Mouse (Mus musculus): Measurements from ENCODE around the gene Bricd5. TPM values are rescaled to one million over a fixed set of nuclear protein-coding genes. Genes with fewer than 3 reads are reported as not detected.
A peak's percentile ranks its signal among the peaks of the same experiment; 100 is the strongest.

Bricd5 gene
- total RNA-seq, 2 experiments from 2014 or later: 0.35 TPM; not detected in 1

DNA sequence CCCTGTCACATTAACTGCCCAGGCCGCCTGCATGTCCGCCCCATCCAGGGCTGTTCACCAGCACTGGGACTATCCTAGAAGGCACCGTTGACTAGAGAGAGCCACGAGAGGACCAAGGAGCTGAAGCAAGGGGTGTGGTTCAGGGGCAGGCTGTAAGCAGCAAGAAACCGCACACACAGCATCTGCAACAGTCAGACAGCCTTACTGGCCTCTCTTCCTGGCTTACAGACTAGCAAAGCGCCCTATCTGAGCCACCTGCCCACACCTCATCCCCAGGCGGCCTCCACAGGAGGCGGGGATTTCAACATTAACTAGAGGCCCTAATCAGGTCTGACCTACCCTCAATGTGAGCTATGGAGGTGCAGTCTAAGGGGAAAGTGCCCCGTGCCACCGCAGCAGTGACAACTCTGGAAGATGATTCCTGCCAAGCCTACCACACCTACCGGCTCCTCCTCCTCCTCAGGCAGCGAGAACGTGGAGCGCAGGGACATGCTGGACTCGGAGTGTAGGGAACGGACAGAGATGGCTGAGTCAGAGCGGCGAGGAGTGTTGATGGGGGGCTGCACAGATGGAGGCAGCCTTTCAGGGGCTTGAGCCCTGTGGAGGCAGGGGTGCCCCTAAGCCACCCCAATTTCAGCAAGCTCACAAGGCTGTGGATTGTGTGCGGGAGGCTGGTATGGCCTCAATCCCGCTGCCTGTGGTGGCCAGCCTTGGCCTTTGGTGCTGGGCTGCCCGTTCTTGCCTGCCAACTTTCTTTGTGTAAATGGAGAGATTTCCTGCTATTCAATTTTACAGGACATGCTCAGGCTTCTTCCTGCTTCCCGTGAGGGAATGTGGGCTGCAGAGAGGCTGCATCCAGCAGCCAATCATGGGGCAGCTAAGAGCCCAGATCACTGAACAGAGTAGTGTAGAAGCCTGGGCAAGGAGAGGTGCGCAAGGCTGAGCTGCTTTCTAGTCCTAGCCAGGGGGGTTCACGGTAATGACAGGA is 40.9 kb downstream of the Bricd5 start:
- ATAC-seq (replicated peaks; ENCODE audit: poor library complexity): 0 out of 2 replicates have a peak, but pooled peaks have one; percentile 4

- ATAC-seq (replicated peaks; ENCODE audit: poor library complexity): no peak
These were observed 46.8 kb downstream of the Bricd5 start for GRCm38 (mm10) chr17:24520450-24520849.

GRCm38 (mm10) chr17:24524734-24525133 is 51.0 kb downstream of the Bricd5 start:
- ATAC-seq (replicated peaks; ENCODE audit: poor library complexity): no peak

Other genes with a start within 250 kb of the Bricd5 start
- 21.2 and 22.7 TPM in 2 replicates for gene Ccnf, start 222.4 kb upstream of the Bricd5 start, total RNA-seq (2015)
- gene Ccnf, start 222.4 kb upstream of the Bricd5 start, total RNA-seq (2017): 27.4 and 40.3 TPM in 2 replicates
- gene Abca17, start 122.8 kb upstream of the Bricd5 start, total RNA-seq (2015): 0.24 TPM in 1 of 2 replicates, not detected in the other
- gene Abca17, start 122.8 kb upstream of the Bricd5 start, total RNA-seq (2017): 0.03 TPM in 1 of 2 replicates, not detected in the other
- 18.6 and 20.4 TPM in 2 replicates for gene Abca3, start 121.9 kb upstream of the Bricd5 start, total RNA-seq (2015)
- 13.8 and 15.5 TPM in 2 replicates for gene Abca3, start 121.9 kb upstream of the Bricd5 start, total RNA-seq (2017)
- 143 and 154 TPM in 2 replicates for gene Rnps1, start 59.3 kb upstream of the Bricd5 start, total RNA-seq (2015)
- gene Rnps1, start 59.3 kb upstream of the Bricd5 start, total RNA-seq (2017): 187 and 191 TPM in 2 replicates
- 58.5 and 67.8 TPM in 2 replicates for gene Eci1, start 47.2 kb upstream of the Bricd5 start, total RNA-seq (2015)
- 27.7 and 32.6 TPM in 2 replicates for gene Eci1, start 47.2 kb upstream of the Bricd5 start, total RNA-seq (2017)
- 0.94 and 3.5 TPM in 2 replicates for gene Dnase1l2, start 30.8 kb upstream of the Bricd5 start, total RNA-seq (2015)
- gene Dnase1l2, start 30.8 kb upstream of the Bricd5 start, total RNA-seq (2017): 2.9 and 4.0 TPM in 2 replicates
- gene E4f1, start 3.6 kb upstream of the Bricd5 start, total RNA-seq (2015): 23.3 and 27.5 TPM in 2 replicates
- gene E4f1, start 3.6 kb upstream of the Bricd5 start, total RNA-seq (2017): 13.6 and 18.7 TPM in 2 replicates
- 25.4 and 26.4 TPM in 2 replicates for gene Pgp, start 3.5 kb upstream of the Bricd5 start, total RNA-seq (2015)
- 16.6 and 21.5 TPM in 2 replicates for gene Pgp, start 3.5 kb upstream of the Bricd5 start, total RNA-seq (2017)
- 9.2 TPM in 2 replicates for gene Mlst8, start 5.2 kb downstream of the Bricd5 start, total RNA-seq (2015)
- 14.9 and 28.9 TPM in 2 replicates for gene Mlst8, start 5.2 kb downstream of the Bricd5 start, total RNA-seq (2017)
- not detected in 2 replicates for gene Caskin1, start 14.7 kb downstream of the Bricd5 start, total RNA-seq (2015)
- not detected in 2 replicates for gene Caskin1, start 14.7 kb downstream of the Bricd5 start, total RNA-seq (2017)
- 50.9 and 54.7 TPM in 2 replicates for gene Traf7, start 54.1 kb downstream of the Bricd5 start, total RNA-seq (2015)
- gene Traf7, start 54.1 kb downstream of the Bricd5 start, total RNA-seq (2017): 91.7 and 98.9 TPM in 2 replicates
- 0.12 and 0.17 TPM in 2 replicates for gene Rab26, start 60.3 kb downstream of the Bricd5 start, total RNA-seq (2015)
- 0.14 and 0.71 TPM in 2 replicates for gene Rab26, start 60.3 kb downstream of the Bricd5 start, total RNA-seq (2017)
- gene Pkd1, start 76.0 kb downstream of the Bricd5 start, total RNA-seq (2015): 7.4 and 10.6 TPM in 2 replicates
- gene Pkd1, start 76.0 kb downstream of the Bricd5 start, total RNA-seq (2017): 6.2 and 15.1 TPM in 2 replicates
- gene Tsc2, start 158.7 kb downstream of the Bricd5 start, total RNA-seq (2015): 64.3 and 66.9 TPM in 2 replicates
- gene Tsc2, start 158.7 kb downstream of the Bricd5 start, total RNA-seq (2017): 52.1 and 54.1 TPM in 2 replicates
- gene Nthl1, start 158.8 kb downstream of the Bricd5 start, total RNA-seq (2015): 5.7 and 6.7 TPM in 2 replicates
- gene Nthl1, start 158.8 kb downstream of the Bricd5 start, total RNA-seq (2017): 12.0 and 13.6 TPM in 2 replicates
- gene Slc9a3r2, start 176.4 kb downstream of the Bricd5 start, total RNA-seq (2015): 1.2 and 2.6 TPM in 2 replicates
- gene Slc9a3r2, start 176.4 kb downstream of the Bricd5 start, total RNA-seq (2017): 1.4 and 1.6 TPM in 2 replicates
- not detected in 2 replicates for gene Npw, start 184.6 kb downstream of the Bricd5 start, total RNA-seq (2015)
- gene Npw, start 184.6 kb downstream of the Bricd5 start, total RNA-seq (2017): not detected in 2 replicates
- 25.0 and 29.1 TPM in 2 replicates for gene Zfp598, start 195.8 kb downstream of the Bricd5 start, total RNA-seq (2015)
- gene Zfp598, start 195.8 kb downstream of the Bricd5 start, total RNA-seq (2017): 21.3 and 22.6 TPM in 2 replicates
- not detected in 2 replicates for gene Syngr3, start 216.1 kb downstream of the Bricd5 start, total RNA-seq (2015)
- gene Syngr3, start 216.1 kb downstream of the Bricd5 start, total RNA-seq (2017): not detected in 2 replicates
- gene Gfer, start 222.3 kb downstream of the Bricd5 start, total RNA-seq (2015): 22.4 and 23.6 TPM in 2 replicates
- gene Gfer, start 222.3 kb downstream of the Bricd5 start, total RNA-seq (2017): 37.2 and 62.7 TPM in 2 replicates
- gene Noxo1, start 222.3 kb downstream of the Bricd5 start, total RNA-seq (2015): 2.6 and 3.4 TPM in 2 replicates
- 1.0 and 1.2 TPM in 2 replicates for gene Noxo1, start 222.3 kb downstream of the Bricd5 start, total RNA-seq (2017)
- gene Tbl3, start 233.8 kb downstream of the Bricd5 start, total RNA-seq (2015): 27.6 and 36.8 TPM in 2 replicates
- gene Tbl3, start 233.8 kb downstream of the Bricd5 start, total RNA-seq (2017): 41.1 and 45.3 TPM in 2 replicates
- 0.20 TPM in 1 of 2 replicates, not detected in the other for gene Rnf151, start 244.2 kb downstream of the Bricd5 start, total RNA-seq (2015)
- gene Rnf151, start 244.2 kb downstream of the Bricd5 start, total RNA-seq (2017): not detected in 2 replicates
- gene Rps2, start 244.2 kb downstream of the Bricd5 start, total RNA-seq (2015): 5,974 and 6,144 TPM in 2 replicates
- 1,525 and 1,766 TPM in 2 replicates for gene Rps2, start 244.2 kb downstream of the Bricd5 start, total RNA-seq (2017)

Data from megakaryocyte progenitor cell, adult 5-6 weeks (primary cell).